Mouse (Mus musculus): ENCODE results near the gene Gm20388. TPM values are rescaled to one million over a fixed set of nuclear protein-coding genes. Genes with fewer than 3 reads are reported as not detected.

Gene Gm20388
- total and polyA plus RNA-seq, 3 experiments: 0.02 to 0.05 TPM; not detected in 1

- TF ChIP-seq GATA1 (IDR thresholded peaks at IDR 0.05; ENCODE audit: borderline replicate concordance, low read length) (no peak), CTCF (IDR thresholded peaks at IDR 0.05; ENCODE audit: low read depth, low read length) (no peak), POLR2AphosphoS5 (IDR thresholded peaks at IDR 0.05; ENCODE audit: insufficient replicate concordance, low read depth, low read length) (no peak), TAL1 (conservative IDR thresholded peaks at IDR 0.05; ENCODE audit: low read depth, low read length) (no peak), GATA2 (IDR thresholded peaks at IDR 0.05; ENCODE audit: borderline replicate concordance, low read depth, low read length) (no peak)
- Histone ChIP-seq H3K4me3 (ENCODE audit: low read depth, low read length) (no peak overlapping the region), H3K4me1 (ENCODE audit: insufficient read depth, low read depth, low read length) (peaks cover 12% of the 10 kb centered on the region), H3K27me3 (ENCODE audit: insufficient read depth, low read length) (no peaks in the 10 kb centered on the region), H3K9me3 (replicated peaks) (no peaks in the 10 kb centered on the region), H3K36me3 (replicated peaks) (peaks cover 95% of the 10 kb centered on the region)
- no peak for ATAC-seq (ENCODE audit: extremely low read depth, insufficient number of reproducible peaks, low FRiP score, poor library complexity, severe bottlenecking)
- DNase-seq (ENCODE audit: low spot score): no peak
These were observed 745.8 kb downstream of the Gm20388 start for GRCm38 (mm10) chr8:120656322-120657052.

GRCm38 (mm10) chr8:120657415-120657814, 746.8 kb downstream of the Gm20388 start:
- no peak for TF ChIP-seq GATA1 (IDR thresholded peaks at IDR 0.05; ENCODE audit: borderline replicate concordance, low read length)
- TF ChIP-seq GATA2 (IDR thresholded peaks at IDR 0.05; ENCODE audit: borderline replicate concordance, low read depth, low read length): no peak
- no peak for TF ChIP-seq POLR2AphosphoS5 (IDR thresholded peaks at IDR 0.05; ENCODE audit: insufficient replicate concordance, low read depth, low read length)
- no peak for TF ChIP-seq TAL1 (conservative IDR thresholded peaks at IDR 0.05; ENCODE audit: low read depth, low read length)
- TF ChIP-seq CTCF (IDR thresholded peaks at IDR 0.05; ENCODE audit: low read depth, low read length): no peak
- ATAC-seq (ENCODE audit: extremely low read depth, insufficient number of reproducible peaks, low FRiP score, poor library complexity, severe bottlenecking) (no peak), DNase-seq (ENCODE audit: low spot score) (no peak)
- Histone ChIP-seq H3K27me3 (ENCODE audit: insufficient read depth, low read length) (no peaks in the 10 kb centered on the region), H3K4me1 (ENCODE audit: insufficient read depth, low read depth, low read length) (peaks cover 17% of the 10 kb centered on the region), H3K9me3 (replicated peaks) (no peaks in the 10 kb centered on the region), H3K36me3 (replicated peaks) (peaks cover 95% of the 10 kb centered on the region), H3K4me3 (ENCODE audit: low read depth, low read length) (no peak overlapping the region)

- Histone ChIP-seq H3K4me3 (ENCODE audit: low read depth, low read length) (peak overlapping the region; percentile 37; the same call in 1 of the 2 replicates), H3K9me3 (replicated peaks) (no peaks in the 10 kb centered on the region), H3K27me3 (ENCODE audit: insufficient read depth, low read length) (no peaks in the 10 kb centered on the region), H3K36me3 (replicated peaks) (peaks cover 68% of the 10 kb centered on the region), H3K4me1 (ENCODE audit: insufficient read depth, low read depth, low read length) (peaks cover 56% of the 10 kb centered on the region)
- DNase-seq (ENCODE audit: low spot score) (no peak), ATAC-seq (ENCODE audit: extremely low read depth, insufficient number of reproducible peaks, low FRiP score, poor library complexity, severe bottlenecking) (no peak)
- no peak for TF ChIP-seq CTCF (IDR thresholded peaks at IDR 0.05; ENCODE audit: low read depth, low read length)
- no peak for TF ChIP-seq TAL1 (conservative IDR thresholded peaks at IDR 0.05; ENCODE audit: low read depth, low read length)
- TF ChIP-seq GATA2 (IDR thresholded peaks at IDR 0.05; ENCODE audit: borderline replicate concordance, low read depth, low read length): no peak
- TF ChIP-seq GATA1 (IDR thresholded peaks at IDR 0.05; ENCODE audit: borderline replicate concordance, low read length): no peak
- TF ChIP-seq POLR2AphosphoS5 (IDR thresholded peaks at IDR 0.05; ENCODE audit: insufficient replicate concordance, low read depth, low read length): no peak
These were observed 753.9 kb downstream of the Gm20388 start for GRCm38 (mm10) chr8:120664566-120664965.

DNA sequence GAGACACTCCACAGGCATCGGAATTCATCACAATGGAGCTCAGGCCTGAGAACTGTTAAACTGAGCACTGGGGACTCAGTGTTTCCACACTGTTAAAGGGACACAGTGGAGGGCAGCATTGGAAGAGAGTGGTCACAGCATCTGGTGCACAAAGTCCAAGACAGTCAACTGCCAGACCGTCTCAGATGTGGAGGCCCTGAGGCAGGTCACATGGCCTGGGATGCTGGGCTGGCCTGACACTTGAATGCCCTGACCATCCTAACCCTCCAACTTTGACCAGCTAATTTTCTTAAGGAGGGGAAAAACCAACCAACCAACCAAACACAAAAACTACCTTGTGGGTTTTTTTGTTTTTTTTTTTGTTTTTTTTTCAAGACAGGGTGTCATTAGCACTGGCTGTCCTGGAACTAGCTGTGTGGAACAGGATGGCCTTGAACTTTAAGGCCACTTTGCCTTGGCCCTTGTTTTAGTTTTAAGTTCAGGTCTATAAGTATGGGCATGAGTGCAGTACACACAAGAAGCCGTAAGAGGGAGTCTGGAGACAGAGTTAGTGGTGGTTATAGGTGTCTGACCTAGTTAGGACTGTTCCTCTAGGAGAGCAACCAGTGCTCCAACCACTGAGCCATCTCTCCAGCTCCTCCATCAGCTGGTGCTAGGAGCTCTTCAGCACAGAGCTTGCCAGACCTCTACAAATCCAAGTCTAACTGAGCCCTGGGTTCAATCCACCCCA, 755.2 kb downstream of the Gm20388 start:
- Histone ChIP-seq H3K36me3 (replicated peaks) (peaks cover 67% of the 10 kb centered on the region), H3K9me3 (replicated peaks) (no peaks in the 10 kb centered on the region), H3K4me3 (ENCODE audit: low read depth, low read length) (peak overlapping the region; percentile 100; the same call in 1 of the 2 replicates), H3K27me3 (ENCODE audit: insufficient read depth, low read length) (no peaks in the 10 kb centered on the region), H3K4me1 (ENCODE audit: insufficient read depth, low read depth, low read length) (peaks cover 68% of the 10 kb centered on the region)
- DNase-seq (ENCODE audit: low spot score): no peak
- peak; percentile 42; the same call in 1 of the 2 replicates for ATAC-seq (ENCODE audit: extremely low read depth, insufficient number of reproducible peaks, low FRiP score, poor library complexity, severe bottlenecking)
- TF ChIP-seq CTCF (IDR thresholded peaks at IDR 0.05; ENCODE audit: low read depth, low read length) (peak; percentile 49), GATA1 (IDR thresholded peaks at IDR 0.05; ENCODE audit: borderline replicate concordance, low read length) (no peak)

- peaks cover 72% of the 10 kb centered on the region for H3K36me3 ChIP-seq (replicated peaks)
- H3K4me1 ChIP-seq (ENCODE audit: insufficient read depth, low read depth, low read length): peaks cover 69% of the 10 kb centered on the region
- DNase-seq (ENCODE audit: low spot score): no peak
- H3K4me3 ChIP-seq (ENCODE audit: low read depth, low read length): peak overlapping the region; percentile 100
- TF ChIP-seq POLR2AphosphoS5 (IDR thresholded peaks at IDR 0.05; ENCODE audit: insufficient replicate concordance, low read depth, low read length) (no peak), GATA1 (IDR thresholded peaks at IDR 0.05; ENCODE audit: borderline replicate concordance, low read length) (no peak), CTCF (IDR thresholded peaks at IDR 0.05; ENCODE audit: low read depth, low read length) (no peak), GATA2 (IDR thresholded peaks at IDR 0.05; ENCODE audit: borderline replicate concordance, low read depth, low read length) (no peak), TAL1 (conservative IDR thresholded peaks at IDR 0.05; ENCODE audit: low read depth, low read length) (no peak)
- H3K27me3 ChIP-seq (ENCODE audit: insufficient read depth, low read length): no peaks in the 10 kb centered on the region
- ATAC-seq (ENCODE audit: extremely low read depth, insufficient number of reproducible peaks, low FRiP score, poor library complexity, severe bottlenecking): no peak
- H3K9me3 ChIP-seq (replicated peaks): no peaks in the 10 kb centered on the region
These were observed 756.3 kb downstream of the Gm20388 start for GRCm38 (mm10) chr8:120666807-120667470.

Data from G1E (cell line).